Mouse (Mus musculus): Measurements from ENCODE around the gene Rad51b.

The Rad51b gene

DNA sequence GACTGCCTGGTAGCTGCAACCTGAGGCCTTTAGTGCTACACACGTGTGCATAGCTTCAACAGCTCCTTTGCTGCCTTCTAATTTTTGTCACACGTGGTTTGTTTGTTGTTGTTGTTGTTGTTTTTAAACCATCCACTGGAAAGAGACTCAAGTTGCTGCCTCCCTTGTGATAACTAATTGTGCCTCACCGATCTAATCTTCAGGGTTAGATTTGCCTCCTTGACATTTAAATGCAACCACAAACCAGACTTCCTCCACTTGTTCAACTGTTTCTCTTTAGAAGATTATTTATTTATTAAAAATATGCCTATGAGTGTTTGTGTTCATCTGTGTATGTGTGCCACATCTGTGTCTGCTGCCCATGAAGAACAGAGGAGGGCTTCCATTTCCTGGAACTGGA, 84.4 kb downstream of the Rad51b start:
- no peak for DNase-seq

DNA sequence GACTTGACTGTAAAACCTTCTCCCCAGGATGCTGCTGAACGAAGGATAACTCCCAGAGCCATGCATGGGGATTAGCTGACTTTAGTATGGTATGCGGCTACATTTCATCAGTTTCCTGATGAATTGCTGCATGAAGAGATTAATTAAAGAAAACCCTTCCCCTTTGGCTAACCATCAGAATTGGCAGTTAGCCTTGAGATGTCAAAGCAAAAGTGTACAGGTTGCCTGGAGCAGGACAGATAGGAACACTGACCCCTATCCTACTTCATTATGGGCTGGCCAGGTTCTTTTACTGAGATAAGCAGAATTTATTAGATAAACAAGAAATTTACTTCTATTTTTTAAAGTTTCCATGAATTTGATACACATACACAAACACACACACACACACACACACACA, 85.3 kb downstream of the Rad51b start:
- no peak for DNase-seq

DNA sequence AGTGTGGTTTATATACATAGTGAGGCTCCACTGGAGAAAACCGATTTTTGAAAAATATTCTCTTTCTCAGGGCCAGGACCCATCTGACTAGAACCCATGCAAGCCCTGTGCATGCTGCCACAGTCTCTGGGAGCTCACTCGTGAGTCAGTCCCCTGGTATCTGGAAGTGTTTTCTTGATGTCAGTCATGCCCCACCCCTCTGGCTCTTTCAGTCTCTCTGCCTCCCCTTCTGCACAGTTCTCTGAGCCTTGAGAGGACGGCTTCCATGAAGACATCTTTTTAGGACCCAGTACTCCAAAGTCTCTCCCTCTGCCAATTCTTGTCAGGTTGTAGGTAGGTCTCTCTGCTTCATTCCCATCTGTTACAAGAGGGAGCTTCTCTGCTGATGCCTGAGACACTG, 86.5 kb downstream of the Rad51b start:
- peak; percentile 22 to 40 for DNase-seq

DNA sequence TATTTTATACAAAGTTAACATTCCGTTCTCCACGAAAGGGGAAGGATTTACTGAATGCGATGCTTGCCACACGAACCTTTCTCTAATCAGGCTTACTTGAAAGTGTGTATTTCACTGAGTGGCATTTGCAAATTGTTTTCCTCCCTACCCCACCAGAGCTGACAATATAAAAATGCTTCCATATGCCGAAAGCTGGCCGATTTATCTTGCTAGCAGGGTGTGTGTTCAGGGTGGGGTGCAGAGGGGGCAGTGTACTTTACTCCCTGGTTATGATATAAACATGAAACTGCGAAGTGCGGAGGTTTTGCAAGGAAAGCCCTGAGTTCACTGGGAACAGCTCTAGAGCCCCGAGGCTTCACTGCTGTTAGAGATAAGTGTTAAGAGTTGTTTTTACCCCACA, 87.7 kb downstream of the Rad51b start:
- no peak for DNase-seq

DNA sequence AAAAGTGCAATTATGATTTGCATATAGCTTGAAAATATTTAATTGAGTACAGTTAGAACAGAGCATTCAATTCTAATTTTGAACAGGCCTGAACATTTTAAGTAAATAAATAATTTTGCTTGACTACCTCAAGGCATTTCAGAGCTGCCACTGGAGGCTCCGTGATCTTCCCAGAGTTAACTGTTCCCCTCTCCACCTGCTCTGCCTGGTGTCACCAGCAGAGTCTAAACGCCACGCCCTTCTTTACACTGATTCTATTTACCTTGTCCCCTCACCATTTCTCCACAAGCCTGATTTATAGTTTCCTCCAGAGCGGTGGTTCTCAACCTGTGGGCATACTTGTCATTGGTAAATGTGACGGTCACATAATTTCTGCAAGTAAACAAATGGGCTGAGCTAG, 88.1 kb downstream of the Rad51b start:
- no peak for DNase-seq

DNA sequence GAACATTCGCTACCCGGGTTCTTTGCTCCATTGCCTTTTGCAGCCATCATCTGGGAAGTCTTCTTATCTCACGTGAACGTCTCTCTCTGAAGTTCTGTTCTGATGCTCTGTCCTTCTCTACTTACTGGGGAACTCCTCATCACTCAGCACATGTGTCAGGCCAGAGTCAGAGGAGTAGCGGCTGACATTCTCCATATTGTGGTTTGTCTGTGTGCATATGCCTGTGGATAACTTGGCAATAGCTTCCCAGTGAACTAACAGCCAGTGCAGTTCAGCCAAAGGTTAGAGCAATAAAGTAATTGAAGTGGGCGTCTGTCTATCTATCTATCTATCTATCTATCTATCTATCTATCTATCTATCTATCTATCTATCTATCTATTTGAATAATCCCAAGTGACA, 90.8 kb downstream of the Rad51b start:
- DNase-seq = no peak

DNA sequence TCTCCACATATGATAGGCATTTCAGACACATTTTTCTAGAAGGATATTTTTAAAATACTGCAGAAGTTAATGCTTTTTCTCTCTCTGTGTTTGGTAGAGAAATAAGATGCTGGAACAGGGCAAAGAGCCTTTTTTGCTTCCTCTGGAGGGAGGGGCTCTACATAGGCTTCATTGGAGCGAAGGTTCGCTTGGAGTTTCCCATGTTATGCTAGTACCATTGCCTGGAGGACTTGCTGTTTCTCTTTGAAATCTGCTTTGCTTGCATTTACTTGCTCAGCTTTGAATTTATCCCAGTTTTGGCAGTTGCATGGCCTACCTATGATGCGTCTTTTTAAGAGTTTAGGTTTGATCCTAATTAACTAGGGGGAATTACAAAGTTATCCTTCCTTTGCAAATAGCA, 92.2 kb downstream of the Rad51b start:
- no peak for DNase-seq

DNA sequence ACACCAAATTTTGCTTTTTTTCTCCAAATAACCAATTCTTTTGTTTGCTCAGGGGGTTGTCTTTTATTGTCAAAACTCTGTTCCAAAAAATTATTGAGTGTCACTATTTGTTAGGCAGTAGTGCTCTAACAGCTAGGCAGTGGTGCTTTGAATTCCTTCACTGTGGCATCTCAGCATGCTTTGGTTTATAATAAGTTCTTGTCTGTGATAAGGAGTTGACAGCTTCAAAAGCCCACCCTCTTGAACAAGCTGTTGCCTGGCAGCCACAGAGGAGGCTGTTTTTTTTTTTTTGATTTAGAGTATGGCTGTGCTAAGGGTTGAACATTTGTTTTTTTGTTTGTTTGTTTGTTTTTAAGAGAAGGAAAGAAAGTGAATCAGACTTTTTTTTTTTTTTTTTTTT, 92.9 kb downstream of the Rad51b start:
- DNase-seq = no peak

DNA sequence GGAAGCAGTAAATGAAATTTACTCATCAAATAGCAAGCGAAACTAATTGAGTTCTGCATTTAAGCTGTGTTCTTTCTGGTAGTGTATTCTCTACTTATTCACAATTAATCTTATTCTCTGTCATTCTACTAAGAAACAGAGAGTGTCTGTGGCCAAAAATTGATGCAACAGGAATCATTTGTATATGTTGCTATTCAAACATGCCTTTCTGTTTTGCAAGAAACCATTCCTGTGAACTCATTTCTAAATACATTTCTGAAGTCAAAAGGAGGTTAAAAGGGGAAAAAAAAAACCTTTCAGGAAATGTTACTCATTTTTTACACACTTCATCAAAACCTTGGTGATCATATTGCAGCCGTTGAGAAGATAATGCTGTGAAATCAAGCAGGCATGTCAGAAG, 96.6 kb downstream of the Rad51b start:
- DNase-seq = no peak

DNA sequence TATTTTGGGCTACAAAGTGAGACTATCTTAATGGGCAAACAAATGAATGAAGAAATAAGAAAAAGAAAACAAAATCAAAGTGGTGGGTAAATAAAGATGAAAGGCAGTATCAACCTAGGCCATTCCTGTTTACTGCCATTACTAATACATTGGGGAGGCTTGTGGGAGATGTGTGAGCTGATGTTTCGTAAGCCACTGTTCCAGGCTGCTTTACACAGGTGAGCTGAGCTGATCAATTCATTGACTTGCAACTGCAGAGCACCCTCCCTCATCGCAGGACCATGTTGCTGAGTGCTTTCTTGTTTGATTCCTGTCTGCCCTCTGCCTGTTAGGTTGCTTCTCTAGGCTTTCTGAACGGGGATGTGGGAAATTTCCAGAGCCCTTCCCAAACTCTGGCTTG, 106.9 kb downstream of the Rad51b start:
- DNase-seq = no peak

DNA sequence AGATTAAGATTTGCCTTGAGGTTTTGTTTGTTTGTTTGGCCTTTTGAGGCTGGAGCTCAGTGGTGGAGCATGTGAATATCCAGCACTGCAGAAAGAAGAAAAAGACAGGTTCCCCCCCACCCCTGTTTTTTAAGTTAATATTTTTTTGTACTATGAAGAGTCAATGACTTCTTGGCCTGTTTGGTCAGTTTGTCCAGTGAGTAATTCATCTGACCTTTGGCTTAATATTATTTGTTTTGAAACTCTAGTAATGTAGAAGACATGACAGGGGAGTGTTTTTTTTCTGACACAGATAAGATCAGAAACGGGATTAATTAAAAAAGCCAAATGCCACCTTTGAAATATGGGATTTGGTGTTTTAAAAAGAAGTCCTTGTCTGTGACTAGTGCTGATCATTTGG, 107.4 kb downstream of the Rad51b start:
- no peak for DNase-seq

DNA sequence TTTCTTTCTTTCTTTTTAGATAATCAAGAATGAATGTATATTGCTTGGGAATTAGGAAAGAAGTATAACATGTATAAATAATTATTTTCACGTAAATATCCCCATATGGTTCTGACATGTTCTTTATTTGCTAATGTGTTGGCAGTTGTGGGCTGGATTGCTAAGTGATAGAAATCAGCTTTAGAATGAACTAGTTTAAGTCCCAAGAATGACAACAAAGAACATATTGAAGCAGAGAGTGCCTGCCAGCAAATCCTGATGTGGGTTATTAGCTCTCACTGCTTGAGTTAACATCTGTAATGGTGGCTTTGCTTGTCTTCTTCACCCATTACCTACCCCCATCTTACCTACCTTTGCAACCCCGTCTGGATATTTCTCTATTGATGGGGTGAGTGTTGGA, 111.6 kb downstream of the Rad51b start:
- DNase-seq = no peak

DNA sequence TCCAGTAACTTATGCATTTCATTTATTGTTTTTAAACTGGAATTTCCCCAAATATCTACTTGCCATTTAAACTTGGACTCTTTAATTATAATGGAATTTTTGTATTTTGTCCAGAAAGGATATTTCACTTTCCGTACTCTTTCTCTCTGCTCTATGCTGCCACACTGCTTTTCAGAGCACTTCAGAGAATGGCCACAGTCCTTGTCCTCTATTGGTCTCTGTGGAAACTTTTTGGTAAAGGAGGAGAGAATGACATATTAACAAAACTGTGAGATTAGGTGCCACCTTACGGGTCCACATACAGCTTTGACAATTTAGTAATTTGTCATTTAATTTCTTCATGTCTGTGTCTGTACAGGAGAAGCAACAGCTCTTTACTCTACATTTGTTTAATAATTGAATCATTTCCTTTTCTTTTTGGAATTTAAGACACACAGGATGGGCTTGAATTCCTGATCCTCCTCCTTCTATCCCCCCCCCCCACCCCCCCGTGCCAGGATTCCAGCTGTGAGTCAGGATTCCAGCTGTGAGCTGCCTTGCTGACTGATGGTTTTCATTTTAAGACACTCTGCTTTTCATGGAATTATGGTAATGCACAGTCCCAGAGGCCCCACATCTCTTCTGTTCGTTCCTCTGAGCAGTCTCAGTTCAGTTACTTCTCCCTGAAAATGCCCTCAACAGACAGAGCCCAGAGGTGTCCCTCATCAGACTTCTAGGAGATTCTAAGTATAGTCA, 112.2 kb downstream of the Rad51b start:
- no peak for DNase-seq

DNA sequence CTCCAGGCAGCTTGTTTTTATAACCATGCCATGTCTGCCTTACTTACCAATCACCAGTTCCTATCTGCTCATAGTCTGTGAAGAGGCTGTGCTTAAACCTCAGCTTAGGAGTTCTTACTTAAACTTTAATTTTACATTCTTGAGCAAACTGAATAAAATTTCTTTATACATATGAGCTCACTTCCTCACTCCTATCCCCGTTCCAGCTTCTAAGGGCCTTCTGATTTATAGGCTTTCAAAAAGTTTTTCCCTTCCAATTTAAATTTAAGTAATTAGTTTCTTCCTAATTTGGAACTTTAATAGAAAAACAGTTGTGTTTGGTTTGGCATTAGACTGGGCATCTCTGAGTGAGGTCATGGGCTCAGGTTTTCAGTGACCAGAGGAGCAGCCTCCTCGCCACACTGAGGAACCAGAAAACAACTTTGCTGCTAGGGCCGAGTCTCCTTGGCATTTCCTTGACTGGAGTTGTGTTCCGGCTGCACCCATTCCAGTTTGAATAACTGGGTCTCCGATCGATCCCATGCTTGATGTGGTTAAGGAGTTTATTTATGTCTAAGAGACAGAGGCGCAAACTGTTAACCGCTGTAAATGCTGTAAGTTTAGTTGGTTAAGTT, 115.9 kb downstream of the Rad51b start:
- no peak for DNase-seq

DNA sequence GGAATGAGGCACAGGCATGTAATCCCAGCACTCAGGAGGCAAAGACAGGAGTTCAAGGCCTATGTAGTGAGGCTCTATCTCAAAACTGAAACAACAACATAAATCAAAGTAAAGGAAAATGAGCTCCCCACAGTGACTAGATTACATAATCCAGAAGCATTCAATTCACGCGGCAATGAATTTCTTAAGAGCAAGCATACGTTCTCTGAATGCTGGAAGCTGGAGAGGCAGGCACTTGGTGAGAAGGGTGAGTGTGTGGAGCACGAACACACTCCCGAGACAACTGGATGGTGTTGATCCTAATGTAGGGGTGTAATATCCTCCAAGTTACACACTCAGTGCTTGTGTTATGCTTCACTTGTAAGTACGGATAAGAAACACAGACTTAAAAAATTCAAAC, 120.3 kb downstream of the Rad51b start:
- DNase-seq = peak in 1 of 2 experiments; percentile 24

DNA sequence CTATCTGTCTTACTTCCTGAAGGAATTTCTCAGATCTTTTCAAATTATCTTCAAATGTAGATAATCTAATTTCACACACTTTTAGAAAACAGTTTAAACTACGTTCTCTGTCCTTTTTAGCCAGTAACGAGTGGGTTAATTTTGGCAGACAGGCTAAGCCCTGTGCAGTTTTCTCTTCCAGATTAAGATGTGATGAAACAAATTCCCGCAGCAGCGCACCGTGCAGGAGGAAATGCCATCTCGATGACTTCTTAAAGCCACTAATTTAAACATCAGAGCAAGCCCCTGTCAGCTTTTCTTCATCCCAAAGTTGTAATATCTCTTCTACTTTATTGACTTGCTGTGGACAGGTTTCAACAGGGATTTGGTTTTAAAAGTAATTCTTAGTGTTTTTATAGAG, 123.5 kb downstream of the Rad51b start:
- no peak for DNase-seq

DNA sequence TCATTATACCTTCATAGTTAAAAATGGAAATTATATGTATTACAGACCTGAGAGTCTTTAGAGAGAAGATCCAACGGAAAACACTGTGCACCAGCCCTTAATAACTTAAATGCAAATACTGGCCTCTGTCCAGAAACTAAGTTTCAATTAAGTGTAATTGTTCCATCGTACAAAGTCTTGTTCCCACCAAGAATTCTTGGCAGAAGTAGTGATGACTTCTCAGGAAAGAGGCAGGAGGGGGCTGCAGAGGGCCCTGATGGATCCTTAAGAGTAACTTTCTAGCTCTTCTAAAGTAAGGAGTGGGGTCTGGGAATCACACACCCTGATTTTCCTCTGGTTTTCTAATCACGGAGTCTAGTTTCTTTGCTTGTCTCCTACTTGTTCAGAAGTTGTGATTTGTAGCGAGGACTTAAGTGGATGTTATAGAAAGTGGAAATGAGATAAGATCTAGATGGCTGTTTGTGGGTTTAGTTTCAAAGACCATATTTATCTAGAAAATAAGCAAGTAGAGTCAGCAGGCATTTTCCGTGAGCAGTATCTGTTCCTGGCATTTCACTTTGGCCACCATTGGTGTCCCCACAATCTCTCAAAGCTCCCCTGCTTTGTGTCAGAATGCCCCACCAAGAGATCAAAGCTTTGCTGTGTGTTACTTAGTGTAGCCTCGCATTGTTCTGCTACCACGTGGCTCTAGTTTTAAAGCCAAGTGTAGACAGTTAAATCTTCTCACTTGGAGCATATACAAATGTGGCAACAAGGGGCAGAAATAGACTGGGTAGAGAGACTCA, 132.6 kb downstream of the Rad51b start:
- no peak for DNase-seq

DNA sequence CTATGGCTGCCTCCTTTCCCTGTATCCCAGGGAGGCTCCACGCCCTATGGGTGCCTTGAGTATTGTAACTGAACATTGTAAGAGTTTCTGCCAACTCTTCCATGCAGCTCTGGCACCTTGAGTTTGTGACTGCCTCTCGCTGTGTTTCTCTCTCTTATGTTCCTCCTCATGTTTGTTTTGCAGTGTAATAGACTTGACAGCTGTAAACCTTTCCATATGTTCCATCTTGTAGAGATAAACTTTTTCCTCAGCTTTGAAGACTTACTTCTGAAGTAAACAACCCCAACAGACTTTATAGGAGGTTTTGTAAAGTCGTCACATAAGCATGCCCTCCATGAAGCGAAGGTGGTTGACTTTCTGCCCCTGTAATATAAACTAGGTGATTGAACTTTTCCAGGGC, 134.1 kb downstream of the Rad51b start:
- DNase-seq = no peak

DNA sequence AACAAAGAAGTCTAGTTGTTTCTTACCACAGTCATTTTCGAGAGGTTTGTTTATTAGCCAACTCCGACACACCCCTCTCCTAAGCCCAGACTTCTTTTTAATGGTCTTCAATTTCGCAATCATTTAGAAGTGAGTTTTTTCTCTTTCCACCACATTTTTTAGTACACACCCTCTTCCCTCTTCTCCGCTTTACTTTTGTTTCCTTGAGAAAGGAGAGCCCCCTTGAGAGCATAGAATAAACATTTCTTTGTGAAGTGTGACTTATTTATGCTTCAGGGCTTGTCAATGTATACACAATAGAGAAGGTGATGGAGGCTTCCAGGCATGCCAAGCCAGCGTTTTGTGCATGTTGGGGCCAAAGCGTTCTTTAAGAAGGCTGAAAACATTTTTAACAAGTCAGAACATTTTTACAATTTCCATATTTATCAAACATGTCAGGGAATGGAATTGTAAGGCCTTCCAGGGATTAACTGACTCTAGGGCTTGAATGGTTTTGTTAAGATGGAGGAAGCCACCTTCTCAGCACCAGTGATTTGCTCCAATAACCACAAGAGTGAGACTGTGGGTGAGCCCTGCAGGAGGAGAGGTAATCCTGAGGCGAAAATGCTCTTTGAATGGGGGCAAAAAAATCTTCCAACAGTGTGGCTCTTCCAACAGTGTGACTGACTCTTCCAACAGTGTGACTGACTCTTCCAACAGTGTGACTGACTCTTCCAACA, 136.8 kb downstream of the Rad51b start:
- DNase-seq = peak in 1 of 2 experiments; percentile 47

DNA sequence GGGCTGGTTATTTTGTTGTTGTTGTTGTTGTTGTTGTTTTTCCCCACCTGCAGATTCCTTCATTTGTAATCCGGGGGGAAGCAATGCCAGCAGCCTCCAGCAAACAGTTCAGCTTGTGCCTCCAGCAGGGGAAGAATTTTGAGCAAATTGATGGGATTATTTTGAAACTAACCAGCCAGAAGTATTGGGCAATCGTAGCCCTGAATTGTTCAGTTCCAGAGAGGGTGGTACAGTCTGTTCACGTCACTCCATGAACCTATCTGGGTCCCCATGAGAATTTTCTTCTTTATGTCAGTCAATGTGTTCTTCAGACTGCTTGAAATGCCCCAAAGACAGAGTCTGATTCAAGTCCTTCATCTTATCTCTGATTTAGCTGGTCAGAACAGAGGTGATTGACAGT, 138.4 kb downstream of the Rad51b start:
- DNase-seq = peak in 1 of 2 experiments; percentile 40

DNA sequence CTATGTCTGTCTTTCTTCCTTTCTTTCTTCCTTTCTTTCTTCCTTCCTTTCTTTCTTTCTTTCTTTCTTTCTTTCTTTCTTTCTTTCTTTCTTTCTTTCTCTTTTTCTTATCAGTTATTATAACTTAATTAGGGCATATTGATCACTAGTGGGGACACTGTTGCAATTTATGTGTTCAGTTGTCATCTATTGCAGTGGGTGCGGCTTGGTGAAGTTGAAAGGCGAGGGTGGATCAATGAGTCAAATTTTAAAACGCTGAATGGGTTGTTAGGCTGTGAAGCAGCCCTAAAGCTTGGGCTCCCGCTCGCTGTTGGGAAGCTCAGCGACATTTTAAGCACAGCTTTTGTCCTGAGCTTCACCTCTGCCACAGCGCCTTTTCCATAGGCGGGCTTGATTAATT, 139.0 kb downstream of the Rad51b start:
- DNase-seq = no peak

DNA sequence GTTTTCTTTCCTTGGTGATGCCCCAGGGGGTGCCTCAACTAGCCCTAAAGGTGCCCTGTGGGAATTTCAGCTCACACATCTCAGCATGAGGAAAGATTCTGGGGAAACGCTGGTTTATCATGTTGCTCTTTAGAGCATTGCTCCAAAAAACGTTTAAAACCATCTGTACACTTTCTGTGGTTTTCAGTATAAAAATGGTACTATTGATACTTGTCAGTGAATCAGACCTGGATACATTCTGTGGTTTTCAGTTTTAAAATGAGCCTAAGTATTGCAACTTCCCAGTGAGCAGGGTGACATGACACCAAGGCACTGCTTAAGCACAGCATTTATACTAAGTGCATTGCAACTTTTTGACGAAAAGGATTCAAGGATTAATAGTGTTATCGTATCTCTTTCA, 139.8 kb downstream of the Rad51b start:
- DNase-seq = no peak

DNA sequence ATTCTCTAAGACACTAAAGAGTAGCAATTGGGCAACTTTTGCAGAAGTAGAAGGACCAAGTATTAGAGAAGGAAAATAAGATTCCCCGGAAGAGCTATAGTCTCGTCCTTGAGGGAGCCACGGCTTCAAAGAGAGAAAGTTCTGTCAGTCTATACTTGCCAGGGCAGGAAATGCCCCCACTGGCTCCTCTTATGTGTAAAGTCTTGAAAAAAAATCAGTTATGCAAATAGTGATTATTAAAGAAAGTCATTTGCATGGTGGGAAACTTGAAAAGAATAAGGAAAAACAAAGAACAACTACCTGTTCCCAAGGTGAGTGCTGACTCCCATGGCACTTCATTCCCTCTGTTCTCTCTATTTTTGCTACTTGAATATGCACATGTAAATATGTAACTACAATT, 140.5 kb downstream of the Rad51b start:
- DNase-seq = no peak

DNA sequence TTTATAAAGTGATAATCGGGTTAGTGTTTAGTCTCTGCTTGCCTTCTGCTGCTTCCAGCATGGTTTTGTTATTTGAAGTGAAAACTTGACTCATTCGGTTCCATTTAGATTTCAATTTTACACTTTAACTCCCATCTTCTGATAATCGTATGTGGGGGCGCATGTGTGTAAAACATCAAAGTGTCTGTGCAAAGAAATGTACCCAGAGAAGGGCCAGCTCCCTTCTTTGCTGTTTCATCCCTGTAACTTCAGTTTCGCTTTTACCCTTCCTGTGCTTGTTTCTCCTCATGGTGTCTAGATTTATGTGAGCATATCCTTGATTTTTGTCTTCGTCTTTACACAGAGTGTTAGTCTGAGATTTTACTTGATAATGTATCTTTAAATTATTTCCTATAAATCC, 142.9 kb downstream of the Rad51b start:
- no peak for DNase-seq
